Mouse (Mus musculus) E14TG2a.4 (cell line): ENCODE data around the gene Ccdc97.

Experiments
- CTCF ChIP-seq: conservative IDR thresholded peaks from 2 replicates; pipeline ENCODE4 v1.5.1; 2014; ENCODE audit warnings: low read length
- NANOG ChIP-seq: IDR thresholded peaks from 2 replicates; pipeline ENCODE4 v1.6.1; 2014; ENCODE audit warnings: borderline replicate concordance, low read length, mixed read lengths
- POU5F1 ChIP-seq: IDR thresholded peaks from 2 replicates; pipeline ENCODE4 v1.6.1; 2014; ENCODE audit warnings: low read length, borderline replicate concordance

DNA sequence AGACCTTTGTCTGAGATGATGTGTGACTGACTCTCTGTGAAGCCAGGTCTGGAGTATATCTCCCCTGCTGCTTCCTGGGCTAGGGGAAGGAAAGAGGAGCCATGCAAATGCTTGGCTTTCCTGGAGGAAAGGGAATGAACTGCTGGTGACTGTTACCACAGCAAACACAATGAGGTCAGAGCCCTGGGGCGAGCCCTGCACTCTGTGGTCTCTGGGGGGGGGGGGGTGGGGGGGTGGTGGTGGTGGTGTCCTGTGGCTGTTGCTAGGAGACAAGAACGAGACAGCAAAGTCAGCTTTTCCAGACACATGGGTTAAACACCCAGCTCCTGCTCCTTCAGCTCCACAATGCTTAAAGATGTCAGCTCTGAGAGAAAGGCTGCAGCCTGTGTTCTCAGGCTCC is 10.5 kb upstream of the Ccdc97 start:
- no peak for TF ChIP-seq CTCF
- TF ChIP-seq NANOG, result no peak
- no peak for TF ChIP-seq POU5F1
